Mouse (Mus musculus) midbrain, postnatal 0 days (tissue): ENCODE results near the gene Rab44. TPM values are rescaled to one million over a fixed set of nuclear protein-coding genes. Genes with fewer than 3 reads are reported as not detected.
A peak's percentile ranks its signal among the peaks of the same experiment; 100 is the strongest.

Source experiments
- ATAC-seq: fragments of 200-750 bp; cut with Nextera tagmentation; 2 replicates; pipeline ENCODE4 v1.8.0; 2017; ENCODE audit warnings: moderate number of reproducible peaks, mild to moderate bottlenecking, moderate TSS enrichment, moderate library complexity; ENCODE audit not compliant: low FRiP score
- DNase-seq: peaks from one replicate; pipeline ENCODE4 v3.0.0-alpha.2; 2015; ENCODE audit warnings: low spot score
- H3K27ac ChIP-seq: fragments of 300-500 bp; sonication (generic); 2 replicates; pipeline ENCODE4 v1.5.1; 2014; ENCODE audit warnings: low read depth, mild to moderate bottlenecking, low read length, mixed read lengths
- H3K27me3 ChIP-seq: fragments of 300-500 bp; sonication (generic); 2 replicates; pipeline ENCODE4 v1.6.1; 2014; ENCODE audit warnings: low read length, control low read depth, mixed read lengths; ENCODE audit not compliant: insufficient read depth
- H3K36me3 ChIP-seq: fragments of 300-500 bp; sonication (generic); 2 replicates; pipeline ENCODE4 v1.6.1; 2014; ENCODE audit warnings: low read length, control low read depth, mixed read lengths; ENCODE audit not compliant: insufficient read depth
- H3K4me1 ChIP-seq: fragments of 300-500 bp; sonication (generic); 2 replicates; pipeline ENCODE4 v1.6.1; 2014; ENCODE audit warnings: mild to moderate bottlenecking, control low read depth, antibody characterized with exemption, low read length, mixed read lengths; ENCODE audit not compliant: insufficient read depth
- H3K4me2 ChIP-seq: fragments of 300-500 bp; sonication (generic); 2 replicates; pipeline ENCODE4 v1.6.1; 2014; ENCODE audit warnings: low read depth, mild to moderate bottlenecking, low read length, mixed read lengths; ENCODE audit not compliant: poor library complexity, severe bottlenecking
- H3K4me3 ChIP-seq: fragments of 300-500 bp; sonication (generic); 2 replicates; pipeline ENCODE4 v1.5.1; 2014; ENCODE audit warnings: low read depth, mild to moderate bottlenecking, low read length, moderate library complexity
- H3K9ac ChIP-seq: fragments of 300-500 bp; sonication (generic); replicated peaks from 2 replicates; pipeline ENCODE4 v1.6.1; 2014; ENCODE audit warnings: mild to moderate bottlenecking, low read length, moderate library complexity, mixed read lengths; ENCODE audit not compliant: poor library complexity, severe bottlenecking
- H3K9me3 ChIP-seq: fragments of 300-500 bp; sonication (generic); 2 replicates; pipeline ENCODE4 v1.6.1; 2016; ENCODE audit warnings: low read length, control low read depth
- CTCF ChIP-seq: IDR thresholded peaks from 2 replicates; pipeline ENCODE4 v1.5.1; 2016; ENCODE audit warnings: antibody characterized with exemption, mild to moderate bottlenecking
- WGBS: fragments of 180-500 bp; shearing (Covaris S2); extraction: QIAGEN DNeasy Blood & Tissue Kit; methylation state at CpG from one replicate; pipeline ENCODE4 v1.1.7; 2014; 5-methylcytosine and 5-hydroxymethylcytosine counted together
- polyA plus RNA-seq: library from polyadenylated mRNA; unstranded; fragments of >200 nt; fragmentation: Nextera tagmentation; extraction: Ambion mirVana; gene quantifications from 2 replicates; pipeline ENCODE4 v1.2.1, GENCODE M21; 2015
- total RNA-seq: library from RNA; depleted of rRNA; stranded (reverse); fragments of >200 nt; gene quantifications from 2 replicates; pipeline ENCODE4 v1.2.3, GENCODE M21; 2014

The Rab44 gene
- total and polyA plus RNA-seq, 2 experiments from 2014 or later, result not detected

- Histone ChIP-seq H3K27me3 (no peaks in the 10 kb centered on the region), H3K4me3 (no peak overlapping the region), H3K9ac (no peak overlapping the region), H3K4me1 (no peaks in the 10 kb centered on the region), H3K4me2 (no peak overlapping the region), H3K36me3 (no peaks in the 10 kb centered on the region), H3K27ac (no peak overlapping the region), H3K9me3 (no peaks in the 10 kb centered on the region)
- ATAC-seq (no peak), DNase-seq (no peak)
- TF ChIP-seq CTCF, result no peak
- WGBS, result 82% methylated on average over 5 of the region's 5 CpGs
Observed at GRCm38 (mm10) chr17:29071820-29072219, 42.1 kb upstream of the Rab44 start.

- no peaks in the 10 kb centered on the region for H3K27me3 ChIP-seq
- DNase-seq (no peak), ATAC-seq (no peak)
- WGBS, result 27% methylated on average over 11 of the region's 11 CpGs
- no peak overlapping the region for H3K4me2 ChIP-seq
- no peaks in the 10 kb centered on the region for H3K9me3 ChIP-seq
- no peak overlapping the region for H3K27ac ChIP-seq
- H3K36me3 ChIP-seq, result no peaks in the 10 kb centered on the region
- no peak for TF ChIP-seq CTCF
- H3K9ac ChIP-seq, result no peak overlapping the region
- H3K4me1 ChIP-seq, result no peaks in the 10 kb centered on the region
- H3K4me3 ChIP-seq, result no peak overlapping the region
Observed at GRCm38 (mm10) chr17:29072701-29073307, 41.1 kb upstream of the Rab44 start.

- Histone ChIP-seq H3K4me1 (no peaks in the 10 kb centered on the region), H3K9ac (no peak overlapping the region), H3K27me3 (no peaks in the 10 kb centered on the region), H3K9me3 (no peaks in the 10 kb centered on the region), H3K27ac (no peak overlapping the region), H3K36me3 (no peaks in the 10 kb centered on the region), H3K4me2 (no peak overlapping the region), H3K4me3 (no peak overlapping the region)
- DNase-seq, result peak; percentile 28
- TF ChIP-seq CTCF, result no peak
- WGBS, result 57% methylated on average over 5 of the region's 5 CpGs
- ATAC-seq, result no peak
Observed at GRCm38 (mm10) chr17:29073313-29073712, 40.6 kb upstream of the Rab44 start.

- no peak for ATAC-seq
- H3K9ac ChIP-seq, result no peak overlapping the region
- no peak overlapping the region for H3K4me2 ChIP-seq
- no peak for TF ChIP-seq CTCF
- 87% methylated on average over 13 of the region's 13 CpGs for WGBS
- H3K9me3 ChIP-seq, result no peaks in the 10 kb centered on the region
- H3K4me1 ChIP-seq, result no peaks in the 10 kb centered on the region
- H3K36me3 ChIP-seq, result no peaks in the 10 kb centered on the region
- DNase-seq, result no peak
- H3K4me3 ChIP-seq, result no peak overlapping the region
- no peak overlapping the region for H3K27ac ChIP-seq
- H3K27me3 ChIP-seq, result peaks cover 3% of the 10 kb centered on the region; the same call in 1 of the 2 replicates
Observed at GRCm38 (mm10) chr17:29074085-29074484, 39.9 kb upstream of the Rab44 start.

GRCm38 (mm10) chr17:29076235-29076634 lies 37.7 kb upstream of the Rab44 start:
- Histone ChIP-seq H3K27me3 (peaks cover 4% of the 10 kb centered on the region; the same call in 1 of the 2 replicates), H3K36me3 (no peaks in the 10 kb centered on the region), H3K9me3 (no peaks in the 10 kb centered on the region), H3K27ac (no peak overlapping the region), H3K4me3 (no peak overlapping the region), H3K4me1 (peaks cover 4% of the 10 kb centered on the region; the same call in 1 of the 2 replicates), H3K9ac (no peak overlapping the region), H3K4me2 (no peak overlapping the region)
- ATAC-seq (no peak), DNase-seq (no peak)
- no peak for TF ChIP-seq CTCF
- 82% methylated on average over 8 of the region's 8 CpGs for WGBS

- no peak overlapping the region for H3K4me3 ChIP-seq
- TF ChIP-seq CTCF, result no peak
- no peak for ATAC-seq
- H3K27me3 ChIP-seq, result peaks cover 6% of the 10 kb centered on the region; the same call in 1 of the 2 replicates
- H3K27ac ChIP-seq, result peak overlapping the region; percentile 51; the same call in 1 of the 2 replicates
- no peaks in the 10 kb centered on the region for H3K36me3 ChIP-seq
- 0 out of 2 replicates have a peak overlapping the region, but pooled peaks have one; percentile 19 for H3K9ac ChIP-seq
- H3K4me1 ChIP-seq, result peaks cover 5% of the 10 kb centered on the region; the same call in 1 of the 2 replicates
- DNase-seq, result peak; percentile 64
- peak overlapping the region; percentile 40 for H3K4me2 ChIP-seq
- H3K9me3 ChIP-seq, result no peaks in the 10 kb centered on the region
- 18% methylated on average over 14 of the region's 14 CpGs for WGBS
Observed at GRCm38 (mm10) chr17:29077786-29078509, 36.0 kb upstream of the Rab44 start.
